Mouse (Mus musculus): ENCODE results near the gene Gm28434. TPM values are rescaled to one million over a fixed set of nuclear protein-coding genes. Genes with fewer than 3 reads are reported as not detected.

Gm28434 gene
- polyA plus RNA-seq (2015; fragmentation: Nextera tagmentation; extraction: Ambion mirVana): not detected in 2 replicates

GRCm38 (mm10) chr5:87969201-87969600 lies at the start of gene Gm28434, which contains the start of gene 2310003L06Rik:
Gm28434 (plus strand) TSS chr5:87969517.
2310003L06Rik (plus strand) TSS chr5:87969459.
- DNase-seq (no peak), ATAC-seq (ENCODE audit: low read depth) (no peak)
- Histone ChIP-seq H3K4me3 (replicated peaks) (no peak within 1 kb of the TSS), H3K9ac (no peak within 1 kb of the TSS), H3K4me2 (no peak within 1 kb of the TSS), H3K4me1 (replicated peaks) (no peaks in the 10 kb centered on the region), H3K36me3 (no peaks in the 10 kb centered on the region), H3K9me3 (replicated peaks) (no peaks in the 10 kb centered on the region), H3K27ac (no peak within 1 kb of the TSS), H3K27me3 (no peaks in the 10 kb centered on the region)
- 34% methylated on average over 2 of the region's 2 CpGs for WGBS (ENCODE audit: insufficient replicate concordance)

GRCm38 (mm10) chr5:87925372-87925771 lies 43.9 kb upstream of the Gm28434 start, which contains the start of gene Csn3:
Csn3 (plus strand) TSS chr5:87925579.
- Histone ChIP-seq H3K4me2 (no peak within 1 kb of the TSS), H3K9me3 (replicated peaks) (no peaks in the 10 kb centered on the region), H3K4me1 (replicated peaks) (no peaks in the 10 kb centered on the region), H3K4me3 (replicated peaks) (no peak within 1 kb of the TSS), H3K27me3 (no peaks in the 10 kb centered on the region), H3K9ac (no peak within 1 kb of the TSS), H3K27ac (no peak within 1 kb of the TSS), H3K36me3 (no peaks in the 10 kb centered on the region)
- WGBS (ENCODE audit: insufficient replicate concordance): 38% methylated on average over 5 of the region's 5 CpGs
- DNase-seq (no peak), ATAC-seq (ENCODE audit: low read depth) (no peak)

GRCm38 (mm10) chr5:87931603-87932002 lies 37.7 kb upstream of the Gm28434 start:
- Histone ChIP-seq H3K27me3 (no peaks in the 10 kb centered on the region), H3K4me3 (replicated peaks) (no peak overlapping the region), H3K9ac (no peak overlapping the region), H3K36me3 (no peaks in the 10 kb centered on the region), H3K9me3 (replicated peaks) (no peaks in the 10 kb centered on the region), H3K4me1 (replicated peaks) (no peaks in the 10 kb centered on the region), H3K27ac (no peak overlapping the region), H3K4me2 (no peak overlapping the region)
- ATAC-seq (ENCODE audit: low read depth) (no peak), DNase-seq (no peak)
- WGBS (ENCODE audit: insufficient replicate concordance): 27% methylated on average over 1 of the region's 1 CpGs

GRCm38 (mm10) chr5:87940752-87941151 lies 28.6 kb upstream of the Gm28434 start:
- no peak overlapping the region for H3K9ac ChIP-seq
- no peak overlapping the region for H3K27ac ChIP-seq
- no peaks in the 10 kb centered on the region for H3K27me3 ChIP-seq
- H3K9me3 ChIP-seq (replicated peaks): no peaks in the 10 kb centered on the region
- ATAC-seq (ENCODE audit: low read depth): no peak
- no peak for DNase-seq
- H3K4me1 ChIP-seq (replicated peaks): no peaks in the 10 kb centered on the region
- 27% methylated on average over 3 of the region's 3 CpGs for WGBS (ENCODE audit: insufficient replicate concordance)
- H3K4me3 ChIP-seq (replicated peaks): no peak overlapping the region
- H3K4me2 ChIP-seq: no peak overlapping the region
- H3K36me3 ChIP-seq: no peaks in the 10 kb centered on the region

- H3K4me3 ChIP-seq (replicated peaks): no peak overlapping the region
- H3K36me3 ChIP-seq: no peaks in the 10 kb centered on the region
- DNase-seq: no peak
- H3K9ac ChIP-seq: no peak overlapping the region
- no peak overlapping the region for H3K4me2 ChIP-seq
- H3K27ac ChIP-seq: no peak overlapping the region
- H3K9me3 ChIP-seq (replicated peaks): no peaks in the 10 kb centered on the region
- H3K27me3 ChIP-seq: no peaks in the 10 kb centered on the region
- H3K4me1 ChIP-seq (replicated peaks): no peaks in the 10 kb centered on the region
- no peak for ATAC-seq (ENCODE audit: low read depth)
Observed at GRCm38 (mm10) chr5:87942515-87942914, 26.8 kb upstream of the Gm28434 start.

- Histone ChIP-seq H3K27ac (no peak overlapping the region), H3K9me3 (replicated peaks) (no peaks in the 10 kb centered on the region), H3K4me3 (replicated peaks) (no peak overlapping the region), H3K36me3 (no peaks in the 10 kb centered on the region), H3K9ac (no peak overlapping the region), H3K4me2 (no peak overlapping the region), H3K27me3 (no peaks in the 10 kb centered on the region), H3K4me1 (replicated peaks) (no peaks in the 10 kb centered on the region)
- DNase-seq (no peak), ATAC-seq (ENCODE audit: low read depth) (no peak)
Observed at GRCm38 (mm10) chr5:87951836-87952235, 17.5 kb upstream of the Gm28434 start.

GRCm38 (mm10) chr5:87979139-87979538 lies 9.8 kb downstream of the Gm28434 start, which contains the start of gene Cabs1:
Cabs1 (plus strand) TSS chr5:87979439.
- Histone ChIP-seq H3K27me3 (no peaks in the 10 kb centered on the region), H3K4me1 (replicated peaks) (no peaks in the 10 kb centered on the region), H3K27ac (no peak within 1 kb of the TSS), H3K4me3 (replicated peaks) (no peak within 1 kb of the TSS), H3K9ac (no peak within 1 kb of the TSS), H3K36me3 (no peaks in the 10 kb centered on the region), H3K4me2 (no peak within 1 kb of the TSS), H3K9me3 (replicated peaks) (no peaks in the 10 kb centered on the region)
- DNase-seq: no peak
- ATAC-seq (ENCODE audit: low read depth): no peak
- 60% methylated on average over 3 of the region's 3 CpGs for WGBS (ENCODE audit: insufficient replicate concordance)

GRCm38 (mm10) chr5:87982468-87983214 lies 13.3 kb downstream of the Gm28434 start:
- H3K27me3 ChIP-seq: no peaks in the 10 kb centered on the region
- H3K4me3 ChIP-seq (replicated peaks): no peak overlapping the region
- no peak overlapping the region for H3K27ac ChIP-seq
- H3K9ac ChIP-seq: no peak overlapping the region
- no peak for ATAC-seq (ENCODE audit: low read depth)
- H3K36me3 ChIP-seq: no peaks in the 10 kb centered on the region
- DNase-seq: no peak
- H3K9me3 ChIP-seq (replicated peaks): no peaks in the 10 kb centered on the region
- no peaks in the 10 kb centered on the region for H3K4me1 ChIP-seq (replicated peaks)
- 22% methylated on average over 3 of the region's 3 CpGs for WGBS (ENCODE audit: insufficient replicate concordance)
- H3K4me2 ChIP-seq: no peak overlapping the region

- Histone ChIP-seq H3K36me3 (no peaks in the 10 kb centered on the region), H3K4me3 (replicated peaks) (no peak within 1 kb of the TSS), H3K27me3 (no peaks in the 10 kb centered on the region), H3K9ac (no peak within 1 kb of the TSS), H3K27ac (no peak within 1 kb of the TSS), H3K4me2 (no peak within 1 kb of the TSS), H3K4me1 (replicated peaks) (no peaks in the 10 kb centered on the region), H3K9me3 (replicated peaks) (no peaks in the 10 kb centered on the region)
- no peak for DNase-seq
- no peak for ATAC-seq (ENCODE audit: low read depth)
- WGBS (ENCODE audit: insufficient replicate concordance): 60% methylated on average over 3 of the region's 3 CpGs
Observed at GRCm38 (mm10) chr5:88002249-88002648, 32.9 kb downstream of the Gm28434 start, which contains the start of gene Smr3a. Smr3a (plus strand) TSS chr5:88002549.

GRCm38 (mm10) chr5:88005241-88005640 lies 35.9 kb downstream of the Gm28434 start:
- Histone ChIP-seq H3K27ac (no peak overlapping the region), H3K27me3 (no peaks in the 10 kb centered on the region), H3K9ac (no peak overlapping the region), H3K4me1 (replicated peaks) (no peaks in the 10 kb centered on the region), H3K4me2 (no peak overlapping the region), H3K4me3 (replicated peaks) (no peak overlapping the region), H3K36me3 (no peaks in the 10 kb centered on the region), H3K9me3 (replicated peaks) (no peaks in the 10 kb centered on the region)
- DNase-seq (no peak), ATAC-seq (ENCODE audit: low read depth) (no peak)

Data from liver, embryonic 13.5 days (tissue).